Mouse (Mus musculus): ENCODE measurements around the gene Itih1.

Itih1 gene

GRCm38 (mm10) chr14:30904307-30904706 is 38.8 kb downstream of the Itih1 start:
- DNase-seq (ENCODE audit: low read depth, low spot score): no peak

- DNase-seq (ENCODE audit: low read depth, low spot score): no peak
These were observed 40.1 kb downstream of the Itih1 start for GRCm38 (mm10) chr14:30903036-30903435.

- no peak for DNase-seq (ENCODE audit: low read depth, low spot score)
These were observed 40.5 kb downstream of the Itih1 start for GRCm38 (mm10) chr14:30902628-30903027.

GRCm38 (mm10) chr14:30899972-30900371 is 43.1 kb downstream of the Itih1 start:
- no peak for DNase-seq (ENCODE audit: low read depth, low spot score)

GRCm38 (mm10) chr14:30888271-30888732 is 54.8 kb downstream of the Itih1 start:
- DNase-seq (ENCODE audit: low read depth, low spot score): no peak

- no peak for DNase-seq (ENCODE audit: low read depth, low spot score)
These were observed 56.9 kb downstream of the Itih1 start, which contains the start of gene Itih4 for GRCm38 (mm10) chr14:30886204-30886603. Itih4 (plus strand) TSS chr14:30886476.

GRCm38 (mm10) chr14:30885298-30885697 is 57.8 kb downstream of the Itih1 start:
- no peak for DNase-seq (ENCODE audit: low read depth, low spot score)

GRCm38 (mm10) chr14:30881718-30882108 is 61.4 kb downstream of the Itih1 start:
- DNase-seq (ENCODE audit: low read depth, low spot score): no peak

- DNase-seq (ENCODE audit: low read depth, low spot score): no peak
These were observed 62.0 kb downstream of the Itih1 start for GRCm38 (mm10) chr14:30880811-30881717.

- no peak for DNase-seq (ENCODE audit: low read depth, low spot score)
These were observed 62.8 kb downstream of the Itih1 start for GRCm38 (mm10) chr14:30880251-30880650.

- DNase-seq (ENCODE audit: low read depth, low spot score): no peak
These were observed 63.3 kb downstream of the Itih1 start for GRCm38 (mm10) chr14:30879794-30880193.

Data from embryo, embryonic 11.5 days (tissue).